Mouse (Mus musculus): ENCODE measurements around the gene Lrrc72. TPM values are rescaled to one million over a fixed set of nuclear protein-coding genes. Genes with fewer than 3 reads are reported as not detected.

Gene Lrrc72
- polyA plus RNA-seq, 1 experiment from 2014 or later = not detected

- WGBS = 33% methylated on average over 1 of the region's 1 CpGs
- Histone ChIP-seq H3K36me3 (ENCODE audit: control insufficient read depth, insufficient read depth, low read length) (no peaks in the 10 kb centered on the region), H3K9me3 (ENCODE audit: control insufficient read depth, low read length) (no peaks in the 10 kb centered on the region), H3K27ac (ENCODE audit: low read depth, low read length) (no peak overlapping the region), H3K4me2 (ENCODE audit: low read depth, low read length, severe bottlenecking) (no peak overlapping the region), H3K4me3 (ENCODE audit: low read depth, low read length) (no peak overlapping the region), H3K4me1 (replicated peaks; ENCODE audit: control insufficient read depth, insufficient read depth, low read length) (no peaks in the 10 kb centered on the region), H3K9ac (ENCODE audit: low read length) (no peak overlapping the region), H3K27me3 (ENCODE audit: control insufficient read depth, insufficient read depth, low read length) (no peaks in the 10 kb centered on the region)
- ATAC-seq (replicated peaks; ENCODE audit: low FRiP score) = no peak
- no peak for DNase-seq (ENCODE audit: low spot score)
Observed at GRCm38 (mm10) chr12:36165299-36165698, 87.9 kb downstream of the Lrrc72 start.

- no peaks in the 10 kb centered on the region for H3K27me3 ChIP-seq (ENCODE audit: control insufficient read depth, insufficient read depth, low read length)
- ATAC-seq (replicated peaks; ENCODE audit: low FRiP score) (no peak), DNase-seq (ENCODE audit: low spot score) (no peak)
- H3K4me3 ChIP-seq (ENCODE audit: low read depth, low read length) = no peak overlapping the region
- no peaks in the 10 kb centered on the region for H3K9me3 ChIP-seq (ENCODE audit: control insufficient read depth, low read length)
- no peak overlapping the region for H3K27ac ChIP-seq (ENCODE audit: low read depth, low read length)
- WGBS = 87% methylated on average over 7 of the region's 7 CpGs
- H3K36me3 ChIP-seq (ENCODE audit: control insufficient read depth, insufficient read depth, low read length) = no peaks in the 10 kb centered on the region
- H3K4me1 ChIP-seq (replicated peaks; ENCODE audit: control insufficient read depth, insufficient read depth, low read length) = no peaks in the 10 kb centered on the region
- no peak overlapping the region for H3K9ac ChIP-seq (ENCODE audit: low read length)
- no peak overlapping the region for H3K4me2 ChIP-seq (ENCODE audit: low read depth, low read length, severe bottlenecking)
Observed at GRCm38 (mm10) chr12:36164126-36164791, 88.9 kb downstream of the Lrrc72 start.

Other genes starting within 250 kb of the Lrrc72 start
- gene Tspan13, start 210.9 kb downstream of the Lrrc72 start, polyA plus RNA-seq (2014; fragmentation: Nextera tagmentation; extraction: Ambion mirVana) = 187 and 199 TPM in 2 replicates
- gene Ankmy2, start 96.3 kb downstream of the Lrrc72 start, polyA plus RNA-seq (2014; fragmentation: Nextera tagmentation; extraction: Ambion mirVana) = 26.3 and 30.6 TPM in 2 replicates
- gene Bzw2, start 95.3 kb downstream of the Lrrc72 start, polyA plus RNA-seq (2014; fragmentation: Nextera tagmentation; extraction: Ambion mirVana) = 271 and 279 TPM in 2 replicates
- 9.5 and 9.7 TPM in 2 replicates for gene Sostdc1, start 60.7 kb upstream of the Lrrc72 start, polyA plus RNA-seq (2014; fragmentation: Nextera tagmentation; extraction: Ambion mirVana)
- 8.2 and 8.7 TPM in 2 replicates for gene Ispd, start 128.1 kb upstream of the Lrrc72 start, polyA plus RNA-seq (2014; fragmentation: Nextera tagmentation; extraction: Ambion mirVana)
- 1.4 and 1.9 TPM in 2 replicates for gene D630036H23Rik, start 128.8 kb upstream of the Lrrc72 start, polyA plus RNA-seq (2014; fragmentation: Nextera tagmentation; extraction: Ambion mirVana)